Mouse (Mus musculus): ENCODE measurements around the gene Wwp2.

The Wwp2 gene

GRCm38 (mm10) chr8:107476786-107477185 lies 40.6 kb downstream of the Wwp2 start:
- WGBS: 95% methylated on average over 7 of the region's 7 CpGs

GRCm38 (mm10) chr8:107478728-107479127 lies 42.6 kb downstream of the Wwp2 start:
- 79% methylated on average over 6 of the region's 6 CpGs for WGBS

GRCm38 (mm10) chr8:107480436-107480835 lies 44.3 kb downstream of the Wwp2 start:
- 78% methylated on average over 4 of the region's 4 CpGs for WGBS

DNA sequence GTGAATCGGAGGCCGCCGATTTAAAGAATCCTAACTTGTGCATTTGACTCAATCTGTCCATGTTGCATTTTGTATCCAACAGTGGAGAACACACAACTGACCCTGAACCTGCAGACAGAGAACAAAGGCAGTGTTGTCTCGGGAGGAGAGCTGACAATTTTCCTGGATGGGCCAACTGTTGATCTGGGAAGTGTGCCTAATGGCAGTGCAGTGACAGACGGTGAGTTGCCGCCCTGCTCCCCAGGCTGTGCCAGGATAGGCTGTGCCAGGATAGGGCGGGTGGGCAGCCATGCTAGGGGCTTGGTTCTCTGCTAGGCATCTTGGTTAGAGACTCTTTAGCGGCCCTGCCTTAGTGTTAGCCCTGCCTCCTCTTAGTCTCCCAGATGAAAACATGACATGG lies 47.1 kb downstream of the Wwp2 start:
- WGBS: 48% methylated on average over 8 of the region's 8 CpGs

DNA sequence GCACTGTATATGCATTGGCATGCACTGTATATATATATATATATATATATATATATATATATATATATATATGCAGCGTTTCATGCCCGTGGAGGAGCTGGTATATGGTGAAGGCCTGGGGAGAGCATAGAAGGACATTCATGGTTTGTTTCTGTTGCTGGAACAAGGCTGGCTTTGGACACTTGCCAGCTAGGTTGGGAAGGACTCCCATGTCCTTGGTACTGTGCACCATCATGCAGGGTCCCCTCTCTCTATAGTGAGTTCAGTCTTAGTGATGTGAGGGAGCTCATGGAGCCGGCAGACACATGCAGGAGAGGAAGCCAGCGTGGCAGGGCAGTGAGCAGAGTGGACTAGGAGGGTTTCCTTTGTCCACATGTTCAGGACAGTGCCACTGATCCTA lies 52.4 kb downstream of the Wwp2 start:
- 85% methylated on average over 4 of the region's 4 CpGs for WGBS

- WGBS: 72% methylated on average over 4 of the region's 4 CpGs
These were observed 52.9 kb downstream of the Wwp2 start for GRCm38 (mm10) chr8:107489086-107489485.

DNA sequence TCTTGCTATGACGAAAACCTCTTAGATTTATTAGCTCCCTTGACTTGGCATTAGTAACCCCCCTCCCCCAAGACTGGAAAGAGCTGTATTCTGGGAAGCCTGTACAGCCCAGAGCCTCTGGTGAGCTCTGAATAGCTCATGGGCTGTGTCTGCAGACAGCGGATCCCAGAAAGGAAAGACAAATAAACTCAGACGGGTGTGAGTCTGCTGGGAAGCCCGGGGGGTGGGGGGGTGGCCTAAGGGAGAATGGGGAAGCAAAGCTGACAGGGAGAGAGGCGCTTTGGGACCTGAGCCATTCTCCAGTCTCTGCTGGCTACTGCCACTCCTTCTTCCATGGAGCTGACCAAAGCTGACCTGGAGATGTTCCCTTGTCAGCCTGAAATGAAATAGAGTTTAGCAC lies 53.8 kb downstream of the Wwp2 start:
- WGBS: 39% methylated on average over 5 of the region's 5 CpGs

DNA sequence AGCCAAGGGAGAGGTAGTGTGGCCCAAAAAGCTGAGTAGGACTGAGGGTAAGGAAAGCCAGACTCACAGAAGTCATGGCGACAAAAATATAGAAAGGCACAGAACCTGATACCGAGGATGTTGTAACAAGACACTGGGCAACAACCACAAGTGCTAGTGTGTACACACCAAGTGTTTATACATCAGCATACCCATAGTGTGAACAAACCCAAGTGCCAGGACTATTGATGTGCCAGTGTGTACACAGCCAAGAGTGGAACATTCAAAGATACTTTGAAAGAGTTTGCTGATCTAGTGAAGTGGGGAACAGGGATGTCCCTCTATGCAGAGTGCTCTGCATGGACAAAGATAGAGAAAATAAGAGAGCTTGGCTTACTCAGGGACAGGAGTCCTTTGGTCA lies 54.5 kb downstream of the Wwp2 start:
- 74% methylated on average over 2 of the region's 2 CpGs for WGBS

GRCm38 (mm10) chr8:107491212-107491611 lies 55.0 kb downstream of the Wwp2 start:
- WGBS: 69% methylated on average over 4 of the region's 4 CpGs

GRCm38 (mm10) chr8:107492802-107493201 lies 56.6 kb downstream of the Wwp2 start:
- WGBS: 56% methylated on average over 5 of the region's 5 CpGs

DNA sequence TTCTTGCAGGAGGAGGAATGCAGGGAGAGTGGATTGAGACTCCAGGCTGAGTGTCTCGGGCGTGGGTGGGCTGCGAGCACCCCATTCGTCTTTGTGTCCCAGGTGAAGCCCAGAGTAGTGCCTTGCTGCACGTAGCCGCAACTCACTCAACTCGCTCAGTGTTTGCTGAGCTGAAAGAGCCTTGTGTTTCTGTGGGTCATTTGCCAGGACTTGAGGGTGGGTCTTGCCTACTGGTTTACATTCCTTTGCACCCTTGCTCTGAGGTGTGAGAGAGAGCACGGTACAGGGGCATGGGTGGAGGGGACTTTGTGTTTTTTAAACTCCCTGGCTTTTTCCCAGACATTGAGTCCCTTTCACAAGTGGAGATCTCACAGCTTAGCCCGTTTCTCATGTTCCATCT lies 59.3 kb downstream of the Wwp2 start:
- WGBS: 83% methylated on average over 9 of the region's 9 CpGs

GRCm38 (mm10) chr8:107497708-107498107 lies 61.5 kb downstream of the Wwp2 start:
- WGBS: 94% methylated on average over 6 of the region's 6 CpGs

DNA sequence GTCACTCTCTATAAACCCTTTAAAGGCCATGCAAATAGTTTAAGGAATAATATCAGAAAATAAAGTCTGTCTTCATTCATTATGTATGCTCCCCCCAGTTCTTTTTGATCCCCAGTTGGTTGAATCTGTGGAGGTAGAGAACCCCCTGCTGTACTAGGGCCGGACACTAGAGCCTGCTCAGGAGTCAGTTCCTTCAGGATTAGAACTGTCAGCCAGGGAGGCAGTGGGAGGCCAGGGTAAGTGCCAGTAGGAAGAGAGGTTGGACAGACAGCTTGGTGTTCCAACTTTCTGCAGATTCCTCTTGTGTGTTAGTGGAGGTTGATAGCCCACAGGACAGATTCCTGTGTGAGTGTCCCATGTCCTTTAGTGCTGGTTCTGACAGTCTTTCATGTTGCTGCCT lies 62.2 kb downstream of the Wwp2 start:
- WGBS: 62% methylated on average over 1 of the region's 1 CpGs

GRCm38 (mm10) chr8:107498806-107499205 lies 62.6 kb downstream of the Wwp2 start:
- 46% methylated on average over 8 of the region's 8 CpGs for WGBS

- 47% methylated on average over 3 of the region's 3 CpGs for WGBS
These were observed 63.4 kb downstream of the Wwp2 start for GRCm38 (mm10) chr8:107499519-107499918.

GRCm38 (mm10) chr8:107502407-107502806 lies 66.2 kb downstream of the Wwp2 start:
- 96% methylated on average over 8 of the region's 8 CpGs for WGBS

GRCm38 (mm10) chr8:107502922-107503321 lies 66.8 kb downstream of the Wwp2 start:
- whole genome bisulfite sequencing: 84% methylated on average over 3 of the region's 3 CpGs

DNA sequence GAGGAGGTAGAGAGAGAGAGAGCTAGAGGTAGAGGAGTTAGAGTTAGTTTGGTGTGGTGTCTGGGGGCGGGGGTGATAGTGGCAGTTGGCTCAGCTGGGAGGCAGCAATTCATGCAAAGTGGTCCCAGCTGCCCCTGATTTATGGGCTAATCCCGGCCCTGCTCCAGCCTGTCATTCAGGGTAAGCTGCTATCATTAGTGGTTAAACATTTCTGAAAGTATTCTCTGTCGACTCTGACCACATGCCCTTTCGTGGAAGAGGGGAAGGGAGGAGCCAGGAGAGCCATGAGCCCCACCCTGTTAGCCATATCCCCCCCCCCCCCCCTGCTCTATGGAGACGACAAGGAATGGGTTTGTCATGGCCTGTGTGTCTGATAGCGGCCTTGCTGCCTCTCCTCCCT lies 67.2 kb downstream of the Wwp2 start:
- 60% methylated on average over 6 of the region's 6 CpGs for WGBS

- WGBS: 75% methylated on average over 13 of the region's 13 CpGs
These were observed 68.2 kb downstream of the Wwp2 start for GRCm38 (mm10) chr8:107504239-107504985.

GRCm38 (mm10) chr8:107505271-107505670 lies 69.1 kb downstream of the Wwp2 start:
- 73% methylated on average over 4 of the region's 4 CpGs for WGBS

DNA sequence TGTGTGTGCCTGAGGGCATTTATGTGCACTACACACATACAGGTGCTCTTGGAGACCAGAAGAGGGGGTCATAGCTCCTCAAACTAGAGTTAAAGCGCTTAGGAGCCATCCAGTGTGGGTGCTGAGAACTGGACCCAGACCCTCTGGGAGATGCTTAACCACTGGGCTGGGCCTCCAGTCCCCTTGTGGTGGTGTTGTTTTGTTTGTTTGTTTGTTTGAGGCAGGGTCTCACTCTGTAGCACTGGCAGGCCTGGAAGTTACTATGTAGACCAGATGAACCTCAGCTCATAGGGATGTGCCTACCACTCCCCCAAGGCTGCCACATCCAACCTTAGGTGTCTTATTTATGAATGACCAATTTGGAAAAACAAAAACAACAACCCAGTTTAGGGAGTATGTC lies 70.9 kb downstream of the Wwp2 start:
- 100% methylated on average over 1 of the region's 1 CpGs for WGBS

DNA sequence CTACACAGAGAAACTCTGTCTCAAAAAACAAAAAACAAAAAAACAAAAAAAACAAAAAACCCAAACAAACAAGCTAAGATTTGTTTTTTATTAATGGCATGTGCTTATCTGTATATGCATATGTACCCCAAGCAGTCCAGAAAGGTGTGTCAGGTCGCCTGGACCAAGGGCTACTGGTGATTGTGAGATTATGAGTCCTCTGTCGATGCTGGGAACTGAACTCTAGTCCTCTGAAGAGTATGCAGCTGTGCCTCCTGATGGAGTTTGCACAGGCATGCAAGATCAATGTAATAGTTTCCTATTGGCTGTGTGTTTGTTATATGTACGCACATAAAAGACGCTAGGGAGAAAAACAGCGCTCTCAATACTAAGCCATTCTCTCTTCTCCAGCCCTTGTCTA lies 74.0 kb downstream of the Wwp2 start:
- 94% methylated on average over 5 of the region's 5 CpGs for WGBS

DNA sequence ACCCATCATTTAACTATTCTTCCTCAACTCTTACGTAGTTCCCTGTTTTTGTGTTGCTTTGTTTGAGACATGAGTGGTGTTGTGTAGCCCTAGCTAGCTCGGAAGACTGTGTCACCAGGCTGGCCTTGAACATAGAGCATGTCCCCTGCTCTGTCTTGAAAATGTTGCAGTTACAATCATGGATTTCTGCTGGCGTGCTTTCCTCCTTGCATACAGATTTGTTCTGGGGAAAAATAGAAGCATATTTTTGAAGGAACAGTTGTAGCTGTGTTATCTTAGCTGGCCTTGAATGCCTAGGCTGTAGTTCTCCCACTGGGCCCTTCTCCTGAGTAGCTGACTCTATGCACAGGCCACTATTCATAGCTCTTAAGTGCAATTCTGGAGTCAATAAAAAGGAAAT lies 74.6 kb downstream of the Wwp2 start:
- 77% methylated on average over 3 of the region's 3 CpGs for WGBS

- 76% methylated on average over 2 of the region's 2 CpGs for whole genome bisulfite sequencing
These were observed 77.1 kb downstream of the Wwp2 start for GRCm38 (mm10) chr8:107513249-107513648.

Measured in cerebral cortex, adult 2 months (tissue).